Mouse (Mus musculus): Measurements from ENCODE around the gene Lix1l.

Lix1l gene

DNA sequence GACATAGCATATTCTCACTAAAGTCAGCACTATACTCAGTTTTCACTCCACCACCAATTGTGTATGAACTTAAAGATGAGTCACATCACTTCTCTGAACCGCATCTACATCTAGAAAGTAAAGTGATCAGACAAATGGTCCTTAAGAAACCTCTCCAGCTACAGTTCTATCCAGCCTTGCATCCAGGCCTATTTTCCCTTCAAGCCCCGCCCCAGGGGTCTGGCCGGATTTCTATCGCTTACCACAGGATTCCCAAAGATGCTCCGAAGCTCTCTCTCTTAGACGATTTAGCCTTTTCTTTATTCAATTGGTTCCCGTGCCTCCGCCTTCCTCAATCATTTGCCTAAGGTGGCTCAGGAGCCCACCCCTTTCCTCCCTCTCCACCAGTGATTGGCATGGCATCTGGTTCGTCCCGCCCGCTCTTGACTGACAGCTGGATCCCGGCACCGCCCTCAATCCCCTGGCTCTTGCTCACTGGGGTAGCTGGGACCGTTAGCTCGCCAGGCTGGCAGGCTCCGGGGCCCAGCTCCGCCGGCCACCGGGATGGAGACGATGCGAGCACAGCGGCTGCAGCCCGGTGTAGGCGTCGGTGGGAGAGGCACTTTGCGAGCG, at the start of gene Lix1l:
Gene Lix1l, plus strand, starts transcription at position 511 of the 612 bp plus-strand sequence.
- in situ Hi-C loops (cut with MboI), result no loop called here

DNA sequence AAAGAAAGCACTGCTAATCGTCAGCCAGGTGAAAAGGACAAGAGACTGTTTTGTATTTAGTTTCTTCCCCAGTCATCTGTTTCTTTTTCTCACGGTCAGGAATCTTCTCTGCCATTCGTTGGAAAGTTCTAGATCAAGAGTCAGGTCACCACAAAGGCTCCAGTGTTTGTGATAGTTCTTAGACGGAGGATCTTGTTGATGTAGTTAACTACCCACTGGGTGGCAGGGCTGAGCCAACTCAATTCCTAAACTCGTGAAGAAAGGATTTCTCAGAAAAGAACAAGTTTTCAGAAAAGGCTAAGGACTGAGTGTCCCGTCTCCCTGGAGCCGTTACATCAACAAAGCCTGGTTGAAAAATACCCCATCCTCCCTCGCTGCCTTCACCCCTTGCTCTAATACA, 49.7 kb upstream of the Lix1l start:
- in situ Hi-C loops (cut with MboI), result no loop called here

DNA sequence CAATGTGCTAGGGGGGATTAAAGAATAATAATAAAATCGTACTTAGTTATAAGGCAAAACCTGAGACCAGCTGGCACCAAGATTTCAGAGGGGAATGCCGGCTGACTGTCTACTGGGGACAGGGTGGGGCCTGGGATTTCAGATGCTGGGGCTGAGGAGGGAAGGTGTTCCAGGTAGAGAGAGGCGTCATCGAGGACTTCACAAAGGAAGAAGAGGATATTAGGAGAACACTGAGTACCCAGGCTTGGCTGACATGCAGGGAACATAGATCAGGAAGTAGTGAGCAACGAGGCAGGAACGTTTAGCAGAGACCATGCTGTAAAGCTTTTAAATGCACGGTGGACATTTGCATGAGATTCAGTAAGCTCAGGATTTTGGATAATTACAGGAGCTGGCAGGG, 49.1 kb upstream of the Lix1l start:
- in situ Hi-C loops (cut with MboI), result no loop called here

DNA sequence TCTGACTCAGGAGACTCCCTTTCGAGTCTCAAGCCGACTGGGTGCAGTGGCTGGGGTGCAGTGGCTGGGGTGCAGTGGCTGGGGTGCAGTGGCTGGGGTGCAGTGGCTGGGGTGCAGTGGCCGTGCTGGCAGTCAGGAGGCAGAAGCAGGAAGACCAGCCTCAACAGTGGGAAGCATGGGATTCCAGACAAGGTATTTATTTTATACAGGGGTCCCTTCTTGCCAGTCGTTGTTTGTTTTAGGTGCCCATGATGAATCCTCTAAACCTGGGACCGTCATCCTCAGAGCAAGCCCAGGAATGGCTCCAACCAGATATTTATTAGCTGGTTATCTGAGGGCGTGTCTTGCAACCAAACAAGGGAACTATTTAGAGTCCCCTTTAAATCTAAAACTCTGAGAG, 47.3 kb upstream of the Lix1l start:
- in situ Hi-C loops (cut with MboI), result no loop called here

DNA sequence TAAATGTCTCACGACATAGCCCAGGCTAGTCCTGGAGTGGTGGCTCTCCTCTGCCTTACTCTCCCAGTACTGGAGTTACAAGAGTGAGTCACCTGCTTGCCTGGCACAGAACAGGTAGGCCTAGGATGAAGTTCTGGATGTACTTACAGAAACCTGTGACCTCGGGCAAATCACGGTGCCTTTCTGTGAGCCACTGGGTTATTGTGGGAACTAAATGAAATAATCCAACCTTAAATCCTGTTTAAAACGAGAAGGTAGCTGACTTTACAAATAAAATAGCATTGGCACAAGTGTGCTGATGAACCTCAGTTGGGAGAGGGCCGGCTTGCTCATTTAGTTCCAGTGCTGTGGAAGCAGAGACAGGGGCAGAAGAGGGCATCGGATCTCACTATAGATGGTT, 46.7 kb upstream of the Lix1l start:
- in situ Hi-C loops (cut with MboI), result no loop called here

DNA sequence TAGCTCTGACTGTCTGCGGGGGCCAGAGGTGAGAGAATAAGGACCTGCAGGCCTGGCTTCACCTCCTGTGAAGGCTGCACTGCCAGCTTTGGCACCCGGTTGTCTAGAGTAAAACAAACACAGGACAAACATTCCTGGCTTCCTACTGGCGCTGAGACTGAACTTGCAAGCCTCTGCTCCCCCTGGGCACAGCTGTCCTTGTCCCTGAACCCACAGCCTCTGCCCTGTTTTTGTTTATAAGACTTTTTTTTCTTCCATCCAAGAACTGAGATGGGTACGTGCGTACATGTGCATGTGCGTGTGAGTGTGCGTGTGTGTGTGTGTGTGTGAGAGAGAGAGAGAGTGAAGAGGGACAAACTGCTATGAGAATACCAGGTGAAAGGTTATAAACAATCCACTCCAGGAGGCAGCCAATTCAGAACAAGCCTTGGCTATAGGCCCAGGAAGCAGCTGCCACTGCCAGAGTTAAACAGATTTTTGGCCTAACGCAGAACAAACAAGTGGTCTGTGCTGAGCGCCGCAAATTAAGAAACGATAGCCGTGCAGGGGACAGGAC, 45.8 kb upstream of the Lix1l start:
- in situ Hi-C loops (cut with MboI), result no loop called here

DNA sequence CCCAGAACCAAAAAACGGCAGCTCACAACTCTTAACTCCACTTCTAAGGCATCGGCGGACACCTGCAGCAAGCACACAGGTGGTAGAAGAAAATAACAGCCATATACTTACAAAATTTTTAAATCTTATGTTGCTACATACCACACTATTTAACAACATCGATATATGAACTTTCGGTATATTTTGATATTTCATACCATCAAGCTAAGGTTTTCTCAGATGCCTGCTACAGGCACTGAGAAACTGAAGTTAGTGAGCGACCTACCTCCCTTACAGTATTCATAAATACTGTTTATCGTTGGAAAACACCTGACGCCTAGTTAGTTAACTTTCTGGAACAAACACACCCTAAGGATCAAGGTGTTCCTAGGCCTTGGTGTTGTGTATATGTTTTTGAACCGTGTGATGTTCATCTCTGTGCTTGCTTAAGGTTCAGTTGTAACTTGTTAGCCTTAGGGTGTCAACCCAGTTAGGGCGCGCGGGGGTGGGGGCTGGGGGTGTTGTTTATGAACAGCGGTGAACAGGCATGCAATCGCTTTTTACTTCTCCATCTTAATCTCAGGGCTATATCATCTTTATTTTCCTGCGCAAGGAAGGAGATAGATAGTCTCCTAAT, 44.8 kb upstream of the Lix1l start:
- in situ Hi-C loops (cut with MboI), result no loop called here

DNA sequence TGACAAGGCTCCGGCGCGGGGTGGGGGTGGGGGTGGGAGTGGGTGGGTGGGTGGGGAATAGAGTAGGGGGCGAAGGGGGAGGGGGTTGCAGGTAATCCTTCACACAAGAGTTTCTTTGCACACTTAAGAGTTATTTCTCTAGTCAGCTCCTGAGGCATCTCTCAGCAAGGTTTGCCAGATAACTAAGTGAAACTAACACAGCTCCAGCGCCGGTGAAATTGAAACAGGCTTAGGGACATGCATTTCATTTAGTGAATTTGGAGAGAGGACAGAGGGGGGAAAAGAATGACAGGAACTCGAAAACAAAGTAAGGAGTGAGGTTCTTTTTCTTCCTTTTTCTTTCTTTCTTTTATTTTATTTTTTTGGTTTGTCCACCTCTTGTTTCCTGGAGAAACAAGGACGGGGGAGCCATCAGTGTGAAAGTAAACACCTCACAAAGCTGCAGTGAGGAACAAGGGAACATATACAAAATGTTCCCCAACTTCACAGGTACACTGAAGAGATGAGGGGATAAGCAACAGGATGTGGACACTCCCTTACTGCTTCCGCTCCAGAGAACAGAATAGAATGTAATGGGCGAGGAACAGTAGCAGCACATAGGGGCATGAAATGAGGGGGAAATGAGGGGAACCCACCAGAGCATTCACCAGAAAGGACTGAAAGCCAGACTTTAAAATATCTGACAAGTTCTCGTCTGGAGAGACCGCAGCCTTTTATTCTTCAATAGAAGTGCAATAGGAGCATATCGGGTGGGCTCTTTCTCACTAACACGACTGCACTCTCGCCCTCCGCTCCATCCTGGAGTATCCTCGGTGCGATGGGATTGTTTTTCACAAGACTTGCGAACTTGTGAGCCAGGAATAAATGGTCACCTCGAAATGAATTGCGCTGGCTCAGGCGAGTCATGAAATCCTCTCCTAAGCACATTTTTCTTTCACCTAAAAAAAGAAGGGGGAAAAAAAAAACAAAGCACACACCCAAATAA, 44.0 kb upstream of the Lix1l start:
- in situ Hi-C loops (cut with MboI), result no loop called here

DNA sequence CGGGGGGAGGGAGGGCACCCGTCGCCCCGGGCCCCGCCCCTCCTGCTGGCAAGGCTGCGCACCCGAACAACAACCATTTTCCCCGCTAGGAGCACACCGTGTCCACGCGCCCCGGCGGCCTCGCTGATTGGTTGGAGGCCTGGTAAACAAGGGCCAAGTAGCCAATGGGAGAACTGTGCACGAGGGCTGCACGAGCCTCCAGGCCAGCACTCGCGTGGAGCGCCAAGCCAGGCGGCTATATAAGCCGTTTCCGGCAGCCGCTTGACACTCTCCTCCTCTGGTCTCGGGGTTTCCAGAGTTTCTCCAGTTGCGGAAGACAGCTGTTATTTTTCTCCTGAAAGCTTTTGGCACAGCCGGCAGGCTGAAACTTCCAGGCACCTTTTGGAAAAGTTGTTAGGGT, 43.3 kb upstream of the Lix1l start, which contains the start of gene Txnip:
Gene Txnip, plus strand, starts transcription at position 264 of the 400 bp plus-strand sequence.
- in situ Hi-C loops (cut with MboI), result no loop called here

DNA sequence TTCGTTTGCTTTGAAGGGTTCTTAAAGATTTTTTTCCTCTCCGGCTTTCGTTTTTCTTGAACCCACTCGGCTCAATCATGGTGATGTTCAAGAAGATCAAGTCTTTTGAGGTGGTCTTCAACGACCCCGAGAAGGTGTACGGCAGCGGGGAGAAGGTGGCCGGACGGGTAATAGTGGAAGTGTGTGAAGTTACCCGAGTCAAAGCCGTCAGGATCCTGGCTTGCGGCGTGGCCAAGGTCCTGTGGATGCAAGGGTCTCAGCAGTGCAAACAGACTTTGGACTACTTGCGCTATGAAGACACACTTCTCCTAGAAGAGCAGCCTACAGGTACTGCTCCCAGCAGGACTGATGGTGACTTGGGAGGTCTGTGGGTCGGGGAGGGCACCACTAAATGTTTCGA, 42.8 kb upstream of the Lix1l start:
- in situ Hi-C loops (cut with MboI), result no loop called here

DNA sequence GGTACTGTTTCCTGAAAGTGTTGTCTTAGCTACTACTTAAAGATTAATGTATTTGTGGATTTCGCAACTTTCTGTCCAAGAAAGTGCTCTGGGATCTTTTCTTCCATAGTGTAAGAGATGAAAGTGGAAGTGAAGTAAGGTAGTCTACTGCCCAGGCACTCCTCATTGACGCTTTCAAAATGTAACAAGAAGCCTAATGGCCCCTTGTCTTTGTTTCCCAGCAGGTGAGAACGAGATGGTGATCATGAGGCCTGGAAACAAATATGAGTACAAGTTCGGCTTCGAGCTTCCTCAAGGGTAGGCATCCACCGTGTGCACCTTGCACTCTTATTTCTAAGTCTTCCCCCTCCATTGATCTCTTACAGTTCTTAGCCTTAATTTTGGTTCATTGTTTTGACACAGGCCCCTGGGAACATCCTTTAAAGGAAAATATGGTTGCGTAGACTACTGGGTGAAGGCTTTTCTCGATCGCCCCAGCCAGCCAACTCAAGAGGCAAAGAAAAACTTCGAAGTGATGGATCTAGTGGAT, 42.2 kb upstream of the Lix1l start:
- in situ Hi-C loops (cut with MboI), result no loop called here

DNA sequence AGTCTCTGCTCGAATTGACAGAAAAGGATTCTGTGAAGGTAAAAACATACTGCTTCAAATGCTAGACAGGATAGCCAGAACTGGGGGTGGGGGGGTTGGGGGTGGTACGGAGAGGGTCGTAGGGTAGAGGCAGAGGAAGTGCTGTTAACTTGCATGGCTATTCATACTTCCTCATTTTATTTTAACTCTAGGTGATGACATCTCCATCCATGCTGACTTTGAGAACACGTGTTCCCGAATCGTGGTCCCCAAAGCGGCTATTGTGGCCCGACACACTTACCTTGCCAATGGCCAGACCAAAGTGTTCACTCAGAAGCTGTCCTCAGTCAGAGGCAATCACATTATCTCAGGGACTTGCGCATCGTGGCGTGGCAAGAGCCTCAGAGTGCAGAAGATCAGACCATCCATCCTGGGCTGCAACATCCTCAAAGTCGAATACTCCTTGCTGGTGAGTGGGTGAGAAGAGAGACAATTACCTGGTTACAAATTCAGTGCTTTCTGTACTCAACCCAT, 41.5 kb upstream of the Lix1l start:
- in situ Hi-C loops (cut with MboI), result no loop called here

DNA sequence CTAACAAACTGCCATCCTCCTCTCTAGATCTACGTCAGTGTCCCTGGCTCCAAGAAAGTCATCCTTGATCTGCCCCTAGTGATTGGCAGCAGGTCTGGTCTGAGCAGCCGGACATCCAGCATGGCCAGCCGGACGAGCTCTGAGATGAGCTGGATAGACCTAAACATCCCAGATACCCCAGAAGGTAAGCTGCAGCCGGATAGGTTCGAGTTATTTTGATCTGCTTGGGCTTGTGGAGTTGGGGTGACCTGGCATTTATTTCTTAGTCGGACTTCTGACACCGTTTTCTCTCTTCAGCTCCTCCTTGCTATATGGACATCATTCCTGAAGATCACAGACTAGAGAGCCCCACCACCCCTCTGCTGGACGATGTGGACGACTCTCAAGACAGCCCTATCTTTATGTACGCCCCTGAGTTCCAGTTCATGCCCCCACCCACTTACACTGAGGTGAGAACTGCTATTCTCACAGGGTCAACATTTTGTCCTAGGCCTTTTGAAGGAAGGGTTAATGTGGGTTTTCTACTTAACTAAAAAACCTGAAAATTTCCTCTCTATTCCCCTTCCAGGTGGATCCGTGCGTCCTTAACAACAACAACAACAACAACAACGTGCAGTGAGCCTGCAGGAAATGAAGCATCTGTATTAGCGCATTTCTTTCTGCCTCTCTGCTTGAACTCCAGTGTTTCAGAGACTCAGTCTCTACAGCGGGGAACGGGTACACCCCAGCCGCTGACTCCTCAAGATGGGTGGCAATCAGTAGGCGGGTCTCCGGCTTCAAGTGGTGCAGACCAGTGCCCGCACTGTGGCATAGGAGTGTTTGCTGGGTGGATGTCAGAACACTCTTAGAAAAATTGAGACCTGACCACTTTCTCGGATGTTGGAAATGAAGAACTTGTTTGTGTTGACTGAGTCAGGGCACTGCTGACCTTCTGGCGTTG, 40.8 kb upstream of the Lix1l start:
- in situ Hi-C loops (cut with MboI), result no loop called here

DNA sequence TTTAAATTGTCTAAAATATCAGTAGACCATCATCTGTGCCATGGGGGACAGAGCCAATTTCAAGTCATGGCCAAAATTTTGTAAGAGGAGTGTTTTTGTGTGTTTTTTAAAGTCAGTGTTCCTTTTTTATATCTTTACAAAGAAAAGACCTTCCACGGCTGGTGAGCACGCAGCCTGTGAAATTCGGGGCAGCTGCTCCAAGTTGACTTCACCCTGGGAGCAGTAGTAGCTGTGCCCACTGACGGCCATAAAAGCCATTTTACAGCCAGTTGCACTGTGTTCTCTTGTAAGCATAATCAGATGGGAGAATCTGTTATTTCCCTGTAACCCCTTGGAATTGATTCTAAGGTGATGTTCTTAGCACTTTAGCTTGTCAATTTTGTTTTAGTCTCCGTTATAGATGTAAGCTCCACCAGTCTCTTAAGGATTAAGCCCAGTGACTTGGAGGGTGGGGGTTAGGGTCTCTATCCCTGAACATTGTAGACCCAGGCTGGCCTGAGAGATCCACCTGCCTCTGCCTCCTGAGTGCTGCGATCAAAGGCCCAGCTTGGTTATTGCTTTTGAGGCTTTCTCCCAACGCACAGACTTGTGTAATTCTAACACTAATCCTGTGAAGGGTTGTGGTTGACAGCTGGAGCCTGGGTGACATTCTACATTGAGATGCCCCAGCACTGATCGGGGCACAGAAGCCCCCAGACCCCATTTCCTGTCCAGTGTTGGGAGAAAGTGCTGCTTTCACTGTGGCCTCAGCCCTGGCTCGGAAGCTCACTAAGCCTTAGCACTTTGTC, 39.9 kb upstream of the Lix1l start:
- in situ Hi-C loops (cut with MboI), result no loop called here

DNA sequence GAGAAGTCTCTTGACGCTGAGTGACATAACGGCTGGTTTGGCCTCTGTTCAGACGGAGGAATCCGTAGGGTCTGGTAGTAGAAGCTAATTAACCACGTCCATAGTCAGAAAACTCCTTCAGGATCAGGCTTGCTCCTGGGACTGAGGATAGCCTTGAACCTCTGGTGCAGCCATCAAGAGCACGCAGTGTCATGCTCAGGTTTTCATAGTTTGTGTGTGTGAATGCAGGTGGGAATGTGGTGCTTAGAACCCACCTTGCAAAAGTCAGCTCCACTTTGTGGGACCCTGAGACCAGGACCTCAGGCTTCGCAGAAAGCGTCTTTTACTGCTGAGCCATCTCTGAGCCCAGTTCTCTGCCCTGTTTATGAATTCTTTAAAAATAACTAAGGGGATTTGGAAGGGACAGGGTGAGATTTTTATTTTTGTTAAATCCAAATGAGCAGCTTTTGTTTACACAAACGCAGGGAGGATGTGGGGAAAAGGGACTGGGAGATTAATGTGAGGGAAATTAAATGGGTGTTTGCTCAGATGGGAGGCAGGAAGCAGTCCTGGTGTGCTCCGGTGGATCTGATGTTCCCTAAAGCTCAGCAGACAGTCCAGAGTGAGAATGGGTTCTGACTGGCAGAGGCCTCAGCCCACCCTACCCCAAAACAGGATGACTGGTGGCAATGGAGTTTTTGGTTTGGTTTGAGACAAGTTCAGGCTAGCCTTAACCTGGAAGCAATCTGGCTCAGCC, 38.8 kb upstream of the Lix1l start:
- in situ Hi-C loops (cut with MboI), result no loop called here

DNA sequence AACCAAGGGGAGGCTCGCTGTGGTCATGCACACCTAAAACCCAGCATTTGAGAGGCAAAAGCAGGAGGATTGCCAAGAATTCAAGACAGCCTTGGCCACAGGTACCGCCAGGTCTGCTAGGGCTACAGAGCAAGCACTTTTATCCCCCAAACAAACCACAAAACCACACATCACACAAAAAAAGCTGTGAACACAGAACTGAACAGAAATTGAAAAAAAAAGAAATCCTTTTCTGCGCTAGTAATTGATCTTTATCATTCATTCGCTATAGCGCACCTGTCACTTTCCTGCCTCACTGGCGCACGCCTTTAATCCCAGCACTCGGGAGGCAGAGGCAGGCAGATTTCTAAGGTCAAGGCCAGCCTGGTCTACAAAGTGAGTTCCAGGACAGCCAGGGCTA, 37.7 kb upstream of the Lix1l start:
- in situ Hi-C loops (cut with MboI), result no loop called here

DNA sequence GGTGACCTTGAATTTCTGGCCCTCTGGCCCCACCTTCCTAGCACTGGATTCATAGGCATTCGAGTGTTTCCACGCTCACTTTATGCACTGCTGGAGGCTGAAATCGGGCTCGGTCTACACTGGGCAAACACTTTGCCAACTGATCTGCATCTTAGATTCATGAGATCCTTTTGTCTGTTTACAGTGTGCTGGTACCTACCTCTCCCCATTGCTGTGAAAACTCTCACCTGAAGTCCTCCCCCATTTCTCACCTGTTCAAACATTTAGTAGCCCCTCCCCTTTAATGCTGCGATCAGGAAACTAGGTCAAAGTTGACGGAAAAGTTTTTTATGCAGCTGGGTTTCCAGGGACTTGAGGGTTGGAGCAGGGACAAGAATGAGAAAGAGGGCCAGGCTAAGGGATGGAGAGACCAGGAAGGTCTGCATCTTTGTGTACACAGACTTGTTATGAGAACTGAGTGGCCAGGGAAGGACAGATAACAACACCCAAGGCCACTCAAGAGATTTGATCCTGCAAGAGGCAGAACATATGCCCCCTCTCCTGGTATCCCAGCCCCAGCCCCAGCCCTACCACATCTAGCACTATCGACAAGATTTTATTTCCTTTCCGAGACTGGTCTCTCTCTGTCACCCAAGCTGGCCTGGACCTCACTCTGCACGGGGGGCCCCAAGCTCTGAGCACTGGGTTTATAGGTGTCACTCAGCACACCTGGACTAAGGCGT, 36.9 kb upstream of the Lix1l start:
- in situ Hi-C loops (cut with MboI), result no loop called here

DNA sequence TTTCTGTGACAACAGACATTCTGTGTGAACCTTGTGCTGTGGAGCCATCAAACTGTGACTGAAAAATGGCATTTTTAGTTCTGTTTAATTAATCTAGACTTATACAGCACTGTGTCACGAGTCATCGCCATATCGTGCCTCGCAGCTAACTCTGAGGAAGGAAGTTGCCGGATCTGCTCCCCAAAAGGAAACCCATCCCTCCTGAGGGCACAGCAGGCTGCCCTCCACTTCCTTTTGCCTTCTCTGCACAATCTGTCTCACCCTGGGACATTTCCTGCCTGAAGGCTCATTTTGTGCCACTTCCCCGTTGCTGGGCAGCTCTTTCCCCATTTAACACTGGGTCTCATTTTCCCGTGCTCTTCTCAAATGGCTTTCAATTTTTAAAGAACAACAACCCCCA, 36.3 kb upstream of the Lix1l start:
- in situ Hi-C loops (cut with MboI), result no loop called here

DNA sequence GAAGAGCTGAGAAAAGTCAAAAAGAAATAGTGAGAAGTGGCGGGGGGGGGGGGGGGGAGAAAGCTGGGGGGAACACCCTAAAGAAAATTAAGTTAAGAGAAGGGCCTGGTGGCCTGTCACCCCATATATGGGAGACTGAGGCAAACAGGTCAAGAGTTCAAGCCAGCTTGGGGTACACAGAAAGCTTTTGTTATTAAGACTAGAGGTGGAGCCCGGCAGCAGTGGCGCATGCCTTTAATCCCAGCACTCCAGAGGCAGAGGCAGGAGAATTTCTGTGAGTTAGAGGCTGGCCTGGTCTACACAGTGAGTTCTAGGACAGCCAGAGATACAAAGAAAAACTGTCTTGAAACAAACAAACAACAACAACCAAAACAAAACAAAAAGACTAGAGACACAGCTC, 35.8 kb upstream of the Lix1l start:
- in situ Hi-C loops (cut with MboI), result no loop called here
